Mouse (Mus musculus): ENCODE measurements around the gene Itpkb. TPM values are rescaled to one million over a fixed set of nuclear protein-coding genes. Genes with fewer than 3 reads are reported as not detected.

Itpkb gene
- total and polyA plus RNA-seq, 3 experiments, result 3.4 to 9.2 TPM; not detected in 1

- no peak overlapping the region for H3K27ac ChIP-seq (ENCODE audit: control insufficient read depth, low read depth, low read length)
- H3K9me3 ChIP-seq (replicated peaks; ENCODE audit: insufficient read depth, low read length), result no peaks in the 10 kb centered on the region
- DNase-seq (ENCODE audit: low read depth, low spot score), result no peak
- peaks cover 8 to 19% of the 10 kb centered on the region in 2 experiments for H3K4me1 ChIP-seq (ENCODE audit: control insufficient read depth in 1 of 2, insufficient read depth in 2 of 2, low read length in 2 of 2)
- TF ChIP-seq ZMIZ1 (IDR thresholded peaks at IDR 0.05; ENCODE audit: low read depth, low read length) (no peak), MYB (IDR thresholded peaks at IDR 0.05; ENCODE audit: low read depth, low read length) (no peak), MYC (IDR thresholded peaks at IDR 0.05; ENCODE audit: low read depth, low read length) (no peak), UBTF (IDR thresholded peaks at IDR 0.05; ENCODE audit: borderline replicate concordance, insufficient read depth, low read depth, low read length) (no peak), MXI1 (IDR thresholded peaks at IDR 0.05; ENCODE audit: low read depth, low read length) (no peak), ELF1 (IDR thresholded peaks at IDR 0.05; ENCODE audit: low read depth, low read length) (no peak), ZKSCAN1 (IDR thresholded peaks at IDR 0.05; ENCODE audit: low read depth, low read length) (no peak), USF2 (IDR thresholded peaks at IDR 0.05; ENCODE audit: borderline replicate concordance in 1 of 2, insufficient read depth in 1 of 2, low read depth in 1 of 2, low read length in 2 of 2) (no peak), JUND (IDR thresholded peaks at IDR 0.05; ENCODE audit: low read depth, low read length) (no peak), SIN3A (IDR thresholded peaks at IDR 0.05; ENCODE audit: low read length) (no peak), USF1 (IDR thresholded peaks at IDR 0.05; ENCODE audit: low read depth, low read length) (no peak), BHLHE40 (IDR thresholded peaks at IDR 0.05; ENCODE audit: borderline replicate concordance, low read depth, low read length) (no peak), ZC3H11A (IDR thresholded peaks at IDR 0.05; ENCODE audit: low read depth, low read length) (no peak), POLR2A (IDR thresholded peaks at IDR 0.05; ENCODE audit: control insufficient read depth in 1 of 2, insufficient read depth in 1 of 2, low read depth in 1 of 2, low read length in 2 of 2, poor library complexity in 1 of 2) (no peak), GABPA (IDR thresholded peaks at IDR 0.05; ENCODE audit: low read depth, low read length) (no peak)
- H3K27me3 ChIP-seq (ENCODE audit: control insufficient read depth in 1 of 2, insufficient read depth in 2 of 2, low read length in 2 of 2), result no peaks in the 10 kb centered on the region
- H3K79me2 ChIP-seq (ENCODE audit: control insufficient read depth, insufficient read depth, low read length, poor library complexity), result no peaks in the 10 kb centered on the region
- H3K4me3 ChIP-seq (ENCODE audit: control insufficient read depth in 1 of 2, insufficient read depth in 1 of 2, low read depth in 2 of 2, low read length in 2 of 2), result no peak overlapping the region
- peaks cover 0 to 9% of the 10 kb centered on the region in 2 experiments; a peak in 2 of 4 replicates for H3K36me3 ChIP-seq (ENCODE audit: control insufficient read depth in 1 of 2, insufficient read depth in 2 of 2, low read length in 2 of 2)
- no peak overlapping the region for H3K9ac ChIP-seq (ENCODE audit: control insufficient read depth, low read depth, low read length, poor library complexity, severe bottlenecking)
These were observed 88.8 kb downstream of the Itpkb start for GRCm38 (mm10) chr1:180419059-180419458.

DNA sequence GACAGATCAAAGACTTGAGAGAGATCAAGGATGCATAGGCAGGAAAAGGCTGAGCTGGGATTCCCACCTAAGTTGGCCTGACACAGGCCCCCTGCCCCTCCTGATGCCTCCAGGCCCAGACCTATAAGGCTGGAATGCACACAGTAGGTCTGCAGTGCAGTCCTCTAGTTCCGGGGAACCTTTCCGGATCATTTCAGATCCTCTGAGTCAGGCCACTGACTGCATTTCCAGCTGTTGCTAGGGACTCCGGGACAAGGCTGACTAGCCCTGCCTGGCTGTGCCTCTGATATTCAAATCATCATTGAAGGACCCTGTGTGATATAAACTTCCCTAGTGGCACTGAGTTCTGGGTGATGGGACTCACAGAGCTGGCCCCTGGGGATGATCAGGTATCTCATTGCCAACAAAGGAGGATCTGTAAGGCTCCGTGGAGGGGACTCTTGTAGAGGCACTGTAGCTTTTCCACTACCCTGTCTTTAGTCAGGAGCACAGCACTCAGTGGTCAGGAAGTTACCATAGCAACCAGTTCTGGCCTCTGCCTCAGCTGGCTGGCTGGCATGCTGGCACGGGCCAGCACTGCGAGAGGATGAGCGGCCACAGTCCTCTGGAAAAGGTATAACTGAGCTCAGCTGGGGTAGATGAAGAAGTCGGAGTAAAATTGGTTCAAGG, 90.3 kb downstream of the Itpkb start:
- Histone ChIP-seq H3K36me3 (ENCODE audit: control insufficient read depth in 1 of 2, insufficient read depth in 2 of 2, low read length in 2 of 2) (peaks cover 0 to 9% of the 10 kb centered on the region in 2 experiments; a peak in 2 of 4 replicates), H3K79me2 (ENCODE audit: control insufficient read depth, insufficient read depth, low read length, poor library complexity) (no peaks in the 10 kb centered on the region), H3K27me3 (ENCODE audit: control insufficient read depth in 1 of 2, insufficient read depth in 2 of 2, low read length in 2 of 2) (no peaks in the 10 kb centered on the region), H3K4me1 (ENCODE audit: control insufficient read depth in 1 of 2, insufficient read depth in 2 of 2, low read length in 2 of 2) (peaks cover 8 to 19% of the 10 kb centered on the region in 2 experiments), H3K9me3 (replicated peaks; ENCODE audit: insufficient read depth, low read length) (no peaks in the 10 kb centered on the region), H3K4me3 (ENCODE audit: control insufficient read depth in 1 of 2, insufficient read depth in 1 of 2, low read depth in 2 of 2, low read length in 2 of 2) (no peak overlapping the region), H3K9ac (ENCODE audit: control insufficient read depth, low read depth, low read length, poor library complexity, severe bottlenecking) (no peak overlapping the region), H3K27ac (ENCODE audit: control insufficient read depth, low read depth, low read length) (no peak overlapping the region)
- TF ChIP-seq ZKSCAN1 (IDR thresholded peaks at IDR 0.05; ENCODE audit: low read depth, low read length), result peak; percentile 82
- no peak for TF ChIP-seq KAT2A (conservative IDR thresholded peaks at IDR 0.05; ENCODE audit: low read depth, low read length)
- DNase-seq (ENCODE audit: low read depth, low spot score), result no peak

Measured in MEL (cell line).